Mouse (Mus musculus): Measurements from ENCODE around the gene Vwc2. TPM values are rescaled to one million over a fixed set of nuclear protein-coding genes. Genes with fewer than 3 reads are reported as not detected.

Gene Vwc2
- total RNA-seq, 2 experiments from 2014 or later = 1.5 to 2.3 TPM

DNA sequence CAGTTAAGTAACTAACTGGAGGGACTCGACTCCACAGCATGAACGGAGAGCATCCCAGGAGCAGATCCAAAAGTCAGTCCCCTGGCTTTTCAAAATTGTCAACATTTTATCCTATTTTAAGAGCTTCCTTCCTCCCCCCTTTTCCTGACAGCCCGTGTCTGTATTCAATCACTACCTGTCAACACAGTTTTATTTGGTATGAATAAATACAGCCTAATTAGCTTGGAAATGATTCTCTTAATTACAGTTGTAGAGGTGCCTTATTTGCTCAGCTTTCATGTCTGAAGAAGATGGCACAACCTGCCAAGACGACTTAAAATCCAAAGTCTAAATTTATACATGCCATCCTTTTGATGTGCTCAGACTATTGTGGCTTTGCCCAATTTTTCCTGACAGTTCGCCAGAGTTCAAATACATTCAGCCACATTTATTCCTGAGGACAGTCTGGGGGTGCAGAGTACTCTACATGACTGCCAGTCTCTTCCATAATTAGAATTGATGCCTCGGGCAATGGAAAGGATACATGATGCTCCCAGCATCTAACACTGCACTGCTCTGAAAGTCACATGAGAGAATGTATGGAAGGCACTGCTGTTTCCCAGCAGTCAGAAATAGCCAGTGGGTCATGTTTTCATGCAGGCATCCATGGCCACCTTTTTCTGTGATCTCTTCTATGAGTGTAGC is 128.8 kb downstream of the Vwc2 start:
- DNase-seq = no peak

DNA sequence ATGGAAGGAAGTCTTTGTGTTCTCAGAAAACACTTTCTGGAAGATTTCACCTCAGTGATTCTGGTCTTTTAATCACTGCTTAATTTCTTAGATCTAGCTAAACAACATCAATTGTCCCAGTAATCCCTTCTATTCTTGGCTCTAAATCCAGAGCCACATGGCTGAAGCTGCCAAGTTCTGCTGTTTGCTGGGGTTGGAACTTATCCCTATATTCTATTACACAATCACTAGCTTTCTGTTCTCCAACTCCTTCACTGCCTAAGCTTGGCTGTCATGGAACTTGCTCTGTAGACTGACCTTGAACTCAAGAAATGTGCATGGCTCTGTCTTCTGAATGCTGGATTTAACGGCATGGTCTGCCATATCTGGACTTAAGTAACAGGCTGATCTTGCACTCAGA is 143.3 kb downstream of the Vwc2 start:
- no peak for DNase-seq

DNA sequence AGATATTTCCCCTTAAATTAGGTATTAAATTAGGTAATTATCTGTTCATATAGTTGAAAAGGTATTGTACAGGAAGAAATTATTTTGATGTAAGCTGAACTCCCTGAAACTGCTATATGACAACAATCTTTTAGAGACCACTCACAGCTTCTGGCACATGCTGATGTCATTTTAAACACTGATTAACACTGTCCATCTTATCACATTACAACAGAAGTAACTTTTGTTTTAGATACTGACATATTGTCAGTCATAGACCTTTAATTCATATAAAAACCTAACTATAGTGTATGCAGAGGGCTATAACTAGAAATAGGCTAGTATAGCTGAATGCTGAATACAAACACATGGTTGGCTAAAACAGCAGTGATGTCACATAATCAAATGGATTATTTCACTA is 166.1 kb downstream of the Vwc2 start:
- DNase-seq = no peak

DNA sequence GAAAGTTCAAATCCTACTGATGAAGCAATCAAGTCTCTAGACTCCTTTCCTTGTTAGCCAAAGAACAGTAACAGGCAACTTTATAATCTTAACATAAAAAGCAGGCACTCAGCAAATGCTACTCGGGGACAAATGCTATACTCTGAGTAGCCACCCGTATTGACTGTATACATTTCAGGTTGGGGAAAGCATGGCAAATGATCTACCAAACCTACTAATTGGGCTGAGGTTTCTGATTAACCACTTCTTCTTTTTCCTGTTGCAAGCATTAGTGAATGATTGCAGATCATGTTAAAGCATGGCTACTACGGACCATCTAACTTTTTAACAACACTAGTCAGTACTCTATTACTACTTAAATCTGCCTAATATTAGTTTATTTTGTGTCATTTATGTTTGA is 169.5 kb downstream of the Vwc2 start:
- no peak for DNase-seq

All from gastrocnemius, postnatal 10 days (tissue).